Mouse (Mus musculus) spleen, postnatal 4 days (tissue): ENCODE results near the gene Plxdc2.

Experiments
- DNase-seq, 2 experiments: peaks; one replicate each; pipeline ENCODE4 v3.0.0; 2022; ENCODE audit warnings: low spot score in 2 of 2

Plxdc2 gene

DNA sequence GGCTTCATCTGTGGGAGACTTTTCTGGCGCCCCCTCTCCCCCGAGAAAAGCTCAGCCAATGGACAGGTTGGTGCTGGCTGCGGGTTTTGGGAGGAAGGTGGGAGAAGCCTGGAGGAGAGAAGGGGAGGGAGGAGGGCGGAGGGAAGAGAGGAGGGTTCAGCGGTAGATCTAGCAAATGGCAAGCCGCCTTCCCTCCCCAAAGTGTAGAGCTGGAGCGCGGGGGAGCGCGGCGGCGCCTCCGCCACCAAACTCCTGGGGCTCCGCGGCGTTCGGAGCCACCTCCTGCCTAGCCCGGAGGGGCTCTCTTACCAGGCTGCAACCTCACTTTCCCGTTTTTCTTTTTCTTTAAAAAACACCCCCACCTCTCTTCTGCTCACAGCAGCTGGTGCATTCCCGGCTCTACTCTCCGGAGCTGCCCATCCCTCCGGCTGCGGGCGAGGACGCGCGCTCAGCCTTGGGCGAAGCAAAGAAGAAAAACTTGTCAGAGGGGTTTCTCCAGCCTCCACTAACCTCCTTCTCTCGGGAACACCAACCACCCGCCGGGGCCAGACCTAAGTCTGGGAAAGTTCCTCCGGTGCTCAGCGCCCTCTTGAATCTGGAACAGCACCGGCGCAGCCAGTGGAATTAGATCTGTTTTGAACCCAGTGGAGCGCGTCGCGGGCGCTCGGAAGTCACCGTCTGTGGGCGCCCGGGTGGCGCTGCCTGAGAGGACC is at the start of gene Plxdc2:
Gene Plxdc2 (plus strand): TSS at position 199 of the 713 bp plus-strand sequence.
- DNase-seq = peak in 1 of 2 experiments; percentile 66

- no peak for DNase-seq
These were observed 45.7 kb upstream of the Plxdc2 start for GRCm38 (mm10) chr2:16310387-16310786.

GRCm38 (mm10) chr2:16312400-16313070 is 43.6 kb upstream of the Plxdc2 start:
- no peak for DNase-seq

DNA sequence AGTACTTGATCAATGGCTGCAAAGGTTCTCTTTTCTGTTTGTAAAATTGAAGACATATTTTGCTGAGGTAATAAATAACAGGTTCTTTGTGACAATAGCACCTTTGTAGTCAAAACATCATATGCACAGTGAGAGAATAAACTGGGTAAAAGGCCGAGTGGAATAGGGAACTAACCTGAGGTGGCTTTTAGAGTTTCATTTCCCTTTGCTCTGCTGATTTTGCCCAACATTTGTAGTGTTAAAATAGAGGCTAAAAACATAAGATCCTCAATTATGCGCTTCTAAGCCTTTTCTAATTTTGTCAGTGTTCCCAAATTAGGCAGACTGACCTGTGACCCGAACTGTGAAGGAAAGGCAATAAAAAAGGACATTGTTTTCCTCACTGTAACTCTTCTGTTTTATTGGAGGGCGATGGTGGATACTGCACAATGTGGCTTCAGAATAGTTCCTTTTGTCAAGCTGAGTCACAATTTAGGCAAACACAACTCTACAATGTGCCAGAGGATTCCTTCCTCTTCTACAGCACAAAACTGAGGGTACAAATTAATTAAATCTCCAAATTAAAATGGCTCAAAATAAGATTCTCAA is 20.8 kb upstream of the Plxdc2 start:
- no peak for DNase-seq

DNA sequence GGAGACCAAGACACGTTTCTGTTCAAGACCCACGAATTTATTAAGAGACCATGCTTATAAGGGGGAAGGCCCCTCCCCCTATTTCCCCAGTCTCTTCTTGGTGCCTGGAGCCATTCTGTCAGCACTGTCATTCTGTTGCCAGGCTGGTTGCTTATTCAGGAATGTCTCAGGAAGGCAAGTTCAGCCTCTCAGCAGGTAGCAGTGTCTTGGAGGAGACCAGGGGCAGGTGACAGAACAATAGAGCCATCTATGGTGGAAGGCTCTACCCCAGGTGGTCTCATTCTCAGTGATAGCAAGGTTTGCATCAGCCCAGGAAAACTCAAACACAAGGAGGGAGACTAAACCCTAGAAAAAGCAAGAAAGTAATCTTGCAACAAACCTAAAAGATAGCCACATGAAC is 11.5 kb upstream of the Plxdc2 start:
- no peak for DNase-seq

DNA sequence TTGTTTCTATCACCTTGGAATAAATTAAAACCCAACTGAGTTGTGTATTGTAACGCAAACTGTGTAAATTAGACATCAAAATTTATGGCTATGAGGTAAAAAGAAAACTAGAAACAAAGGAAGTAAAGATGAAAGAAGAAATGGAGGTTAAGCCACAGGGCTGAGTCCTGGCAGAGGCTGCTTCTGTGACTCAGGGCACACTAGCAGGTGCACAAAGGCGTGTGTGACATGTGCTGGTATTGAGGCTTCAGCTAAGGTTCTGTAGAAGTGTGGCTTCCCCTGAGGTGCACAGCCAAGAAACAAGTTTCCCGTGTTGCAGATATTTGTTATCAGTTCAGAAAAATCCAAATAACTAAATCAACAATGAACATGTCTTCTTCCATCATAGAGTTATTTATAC is 5.0 kb upstream of the Plxdc2 start:
- DNase-seq = no peak

GRCm38 (mm10) chr2:16355611-16356105 is 446 bp upstream of the Plxdc2 start:
- DNase-seq = peak; percentile 28 to 69

- DNase-seq = peak in 1 of 2 experiments; percentile 60
These were observed 1.1 kb downstream of the Plxdc2 start for GRCm38 (mm10) chr2:16356921-16357837.

- DNase-seq = no peak
These were observed 1.8 kb downstream of the Plxdc2 start for GRCm38 (mm10) chr2:16357946-16358345.

GRCm38 (mm10) chr2:16359341-16359928 is 3.3 kb downstream of the Plxdc2 start:
- DNase-seq = no peak

DNA sequence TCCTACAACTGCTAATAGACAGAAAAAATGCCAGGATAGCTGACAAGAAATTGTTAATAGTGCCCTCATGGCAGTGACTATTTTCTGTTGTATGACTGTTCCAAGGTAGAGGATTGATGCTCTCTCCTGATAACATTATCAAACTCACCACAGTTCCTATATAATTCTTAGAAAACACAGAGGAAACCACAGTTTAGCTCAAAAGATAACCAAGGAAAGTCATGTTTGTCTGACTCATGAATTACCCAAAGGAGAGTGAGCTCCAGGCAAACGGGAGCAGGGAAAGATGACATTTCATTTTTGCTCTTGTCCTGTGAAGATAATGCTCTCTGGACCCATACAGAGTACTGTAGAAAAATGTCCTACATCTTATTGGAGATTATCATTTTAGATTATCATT is 8.6 kb downstream of the Plxdc2 start:
- DNase-seq = no peak

GRCm38 (mm10) chr2:16365830-16366401 is 9.8 kb downstream of the Plxdc2 start:
- no peak for DNase-seq

GRCm38 (mm10) chr2:16370419-16370818 is 14.3 kb downstream of the Plxdc2 start:
- DNase-seq = no peak

- DNase-seq = no peak
These were observed 18.2 kb downstream of the Plxdc2 start for GRCm38 (mm10) chr2:16374288-16374687.

DNA sequence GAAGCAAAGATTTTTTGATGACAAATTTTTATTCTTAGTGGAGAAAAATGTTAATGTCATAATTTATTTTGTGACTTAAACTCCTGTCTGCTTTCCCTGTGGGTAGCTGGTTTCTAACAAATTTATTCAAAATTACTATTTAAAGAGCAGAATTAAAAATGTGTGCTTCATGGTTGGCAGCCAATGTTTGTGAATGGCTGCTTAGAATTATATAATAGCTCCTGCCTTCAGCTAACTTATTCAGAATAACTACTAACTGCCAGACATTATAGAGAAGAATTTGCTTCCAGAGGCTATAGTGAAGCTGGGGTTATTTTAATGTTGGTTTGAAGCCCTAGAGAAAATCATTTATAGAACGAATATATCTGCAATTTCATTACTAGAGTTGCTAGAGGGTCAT is 30.1 kb downstream of the Plxdc2 start:
- no peak for DNase-seq

GRCm38 (mm10) chr2:16386692-16387091 is 30.6 kb downstream of the Plxdc2 start:
- DNase-seq = no peak

- no peak for DNase-seq
These were observed 31.7 kb downstream of the Plxdc2 start for GRCm38 (mm10) chr2:16387787-16388186.

- DNase-seq = no peak
These were observed 41.4 kb downstream of the Plxdc2 start for GRCm38 (mm10) chr2:16397501-16397900.

GRCm38 (mm10) chr2:16398006-16398405 is 41.9 kb downstream of the Plxdc2 start:
- DNase-seq = no peak

DNA sequence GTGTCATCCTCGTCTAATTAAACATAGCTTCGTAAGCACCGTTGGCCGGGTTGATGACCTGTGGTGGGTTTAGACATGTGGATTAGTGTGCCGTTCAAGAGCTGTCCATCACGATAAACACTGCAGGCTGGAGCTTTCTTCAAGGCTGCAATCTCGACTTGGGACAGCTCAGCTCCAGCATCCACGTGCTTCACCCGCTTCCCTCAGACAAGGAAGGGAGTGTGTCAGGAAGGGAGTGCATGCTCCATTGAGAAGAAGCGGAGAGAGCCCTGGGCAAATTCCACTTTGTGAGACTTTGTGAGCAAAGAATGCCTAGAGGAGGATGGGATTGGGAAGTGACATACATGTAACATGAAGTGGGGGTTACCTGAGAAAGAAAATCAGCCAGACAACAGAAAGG is 42.8 kb downstream of the Plxdc2 start:
- DNase-seq = no peak

- DNase-seq = no peak
These were observed 50.4 kb downstream of the Plxdc2 start for GRCm38 (mm10) chr2:16406508-16406907.
